Mouse (Mus musculus): Measurements from ENCODE around the gene Mst1r.

DNA sequence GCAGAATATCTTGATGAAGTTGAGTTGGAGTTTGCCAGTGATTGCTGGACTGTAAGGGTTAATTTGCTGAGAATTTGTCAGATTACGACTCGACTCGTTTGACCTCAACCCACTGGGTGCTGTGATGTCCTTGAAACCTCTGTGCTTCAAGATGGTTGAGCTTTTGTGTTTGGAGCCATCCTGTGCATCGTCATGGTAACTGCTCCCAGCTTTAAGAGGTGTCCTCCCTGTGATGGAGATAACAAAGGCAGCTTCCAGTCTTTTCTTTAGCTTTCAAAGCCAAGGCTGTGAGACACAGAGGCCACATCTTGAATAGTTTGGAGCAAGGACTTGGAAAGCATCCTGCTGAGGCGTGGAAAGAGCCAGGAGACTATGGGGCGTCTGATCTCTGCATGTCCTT lies 50.5 kb downstream of the Mst1r start:
- TF ChIP-seq CTCF (IDR thresholded peaks at IDR 0.05; ENCODE audit: control insufficient read depth, insufficient read depth, insufficient replicate concordance, low read depth, low read length) (no peak), POLR2A (IDR thresholded peaks at IDR 0.05; ENCODE audit: control insufficient read depth, low read depth, low read length) (no peak)

Measured in testis, adult 2 months (tissue).